Mouse (Mus musculus) NIH3T3 (cell line): ENCODE results near the gene Car6.

Experiments
- DNase-seq: peaks from one replicate; pipeline ENCODE4 v3.0.0-alpha.2; 2012; ENCODE audit warnings: low read depth

Gene Car6

GRCm38 (mm10) chr4:150188236-150188635, 12.9 kb downstream of the Car6 start:
- DNase-seq = no peak

- DNase-seq = peak; percentile 14
These were observed 19.8 kb downstream of the Car6 start for GRCm38 (mm10) chr4:150181304-150181703.

- peak; percentile 48 for DNase-seq
These were observed 23.0 kb downstream of the Car6 start for GRCm38 (mm10) chr4:150178131-150178530.

GRCm38 (mm10) chr4:150177122-150177521, 24.0 kb downstream of the Car6 start:
- no peak for DNase-seq

- peak; percentile 66 for DNase-seq
These were observed 24.6 kb downstream of the Car6 start for GRCm38 (mm10) chr4:150176535-150176934.

- DNase-seq = no peak
These were observed 27.1 kb downstream of the Car6 start for GRCm38 (mm10) chr4:150174027-150174426.

GRCm38 (mm10) chr4:150173281-150173680, 27.9 kb downstream of the Car6 start:
- DNase-seq = peak; percentile 66

- no peak for DNase-seq
These were observed 29.0 kb downstream of the Car6 start for GRCm38 (mm10) chr4:150172107-150172506.

GRCm38 (mm10) chr4:150168406-150168805, 32.7 kb downstream of the Car6 start:
- DNase-seq = no peak

GRCm38 (mm10) chr4:150164875-150165274, 36.3 kb downstream of the Car6 start:
- no peak for DNase-seq

- DNase-seq = no peak
These were observed 38.5 kb downstream of the Car6 start for GRCm38 (mm10) chr4:150162561-150163169.

- DNase-seq = no peak
These were observed 41.7 kb downstream of the Car6 start for GRCm38 (mm10) chr4:150159458-150159857.

- DNase-seq = no peak
These were observed 43.7 kb downstream of the Car6 start for GRCm38 (mm10) chr4:150157348-150157882.

- DNase-seq = no peak
These were observed 45.4 kb downstream of the Car6 start for GRCm38 (mm10) chr4:150155731-150156130.

GRCm38 (mm10) chr4:150155301-150155700, 45.8 kb downstream of the Car6 start:
- DNase-seq = no peak

GRCm38 (mm10) chr4:150152483-150152882, 48.6 kb downstream of the Car6 start:
- no peak for DNase-seq

- no peak for DNase-seq
These were observed 50.1 kb downstream of the Car6 start for GRCm38 (mm10) chr4:150151045-150151444.

- peak; percentile 76 for DNase-seq
These were observed 54.8 kb downstream of the Car6 start for GRCm38 (mm10) chr4:150146286-150146685.

- DNase-seq = no peak
These were observed 56.9 kb downstream of the Car6 start for GRCm38 (mm10) chr4:150144242-150144641.

GRCm38 (mm10) chr4:150140346-150140745, 60.8 kb downstream of the Car6 start:
- no peak for DNase-seq

- DNase-seq = no peak
These were observed 62.0 kb downstream of the Car6 start for GRCm38 (mm10) chr4:150139090-150139489.

GRCm38 (mm10) chr4:150138084-150138543, 63.0 kb downstream of the Car6 start:
- DNase-seq = peak; percentile 94

- no peak for DNase-seq
These were observed 63.6 kb downstream of the Car6 start for GRCm38 (mm10) chr4:150137368-150138083.
